Mouse (Mus musculus): ENCODE measurements at regions not wholly inside any gene's neighbourhood (a gene's known extent, or its start where the extent isn't known, plus 50 kb on each side); places are given as distances from the start of the nearest gene placed in this dataset.
A peak's percentile ranks its signal among the peaks of the same experiment; 100 is the strongest.

- no peak for ATAC-seq (ENCODE audit: poor library complexity, severe bottlenecking)
These were observed 66.5 kb upstream of the Lmo2 start for GRCm38 (mm10) chr2:103891240-103891767.

GRCm38 (mm10) chr2:103893159-103893740 is 64.5 kb upstream of the Lmo2 start:
- no peak for ATAC-seq (ENCODE audit: poor library complexity, severe bottlenecking)

- peak; percentile 58 for ATAC-seq (ENCODE audit: poor library complexity, severe bottlenecking)
These were observed 64.0 kb upstream of the Lmo2 start for GRCm38 (mm10) chr2:103893805-103894204.

- no peak for ATAC-seq (ENCODE audit: poor library complexity, severe bottlenecking)
These were observed 62.7 kb upstream of the Lmo2 start for GRCm38 (mm10) chr2:103894981-103895676.

GRCm38 (mm10) chr2:103896160-103896559 is 61.6 kb upstream of the Lmo2 start:
- ATAC-seq (ENCODE audit: poor library complexity, severe bottlenecking): peak; percentile 13; the same call in 1 of the 2 replicates

GRCm38 (mm10) chr2:103896814-103897213 is 61.0 kb upstream of the Lmo2 start:
- peak; percentile 23; the same call in 1 of the 2 replicates for ATAC-seq (ENCODE audit: poor library complexity, severe bottlenecking)

GRCm38 (mm10) chr2:103899713-103900112 is 58.1 kb upstream of the Lmo2 start:
- ATAC-seq (ENCODE audit: poor library complexity, severe bottlenecking): no peak

GRCm38 (mm10) chr2:103900384-103900783 is 57.4 kb upstream of the Lmo2 start:
- ATAC-seq (ENCODE audit: poor library complexity, severe bottlenecking): no peak

- ATAC-seq (ENCODE audit: poor library complexity, severe bottlenecking): no peak
These were observed 56.3 kb upstream of the Lmo2 start for GRCm38 (mm10) chr2:103901457-103901856.

- ATAC-seq (ENCODE audit: poor library complexity, severe bottlenecking): no peak
These were observed 55.0 kb upstream of the Lmo2 start for GRCm38 (mm10) chr2:103902777-103903176.

GRCm38 (mm10) chr2:103905681-103906080 is 52.1 kb upstream of the Lmo2 start:
- ATAC-seq (ENCODE audit: poor library complexity, severe bottlenecking): no peak

GRCm38 (mm10) chr2:103906581-103907184 is 51.1 kb upstream of the Lmo2 start:
- peak; percentile 79 for ATAC-seq (ENCODE audit: poor library complexity, severe bottlenecking)
